Mouse (Mus musculus) CH12.LX (cell line): Measurements from ENCODE around the gene Ube4b. TPM values are rescaled to one million over a fixed set of nuclear protein-coding genes. Genes with fewer than 3 reads are reported as not detected.

Source experiments
- DNase-seq: peaks from one replicate; pipeline ENCODE4 v3.0.0-alpha.2; 2013; ENCODE audit errors: extremely low read depth
- H3K27ac ChIP-seq: 2 replicates; pipeline ENCODE4 v1.5.1; 2012; ENCODE audit warnings: low read depth, mild to moderate bottlenecking, control low read depth, moderate library complexity; ENCODE audit not compliant: insufficient read depth
- H3K27me3 ChIP-seq: replicated peaks from 2 replicates; pipeline ENCODE3; 2012; ENCODE audit warnings: inconsistent platforms
- H3K36me3 ChIP-seq, 2 experiments: replicated peaks in 1 of 2; 2 replicates each; pipeline versions ENCODE3 to v1.6.1; 2012; ENCODE audit warnings: inconsistent platforms in 1 of 2, low read length in 1 of 2, mild to moderate bottlenecking in 1 of 2, mixed read lengths in 1 of 2, moderate library complexity in 1 of 2; ENCODE audit not compliant: control insufficient read depth in 1 of 2, insufficient read depth in 1 of 2
- H3K4me1 ChIP-seq, 2 experiments: 2 replicates each; pipeline ENCODE4 v1.6.1; 2012; ENCODE audit warnings: inconsistent platforms in 1 of 2, moderate library complexity in 1 of 2; ENCODE audit not compliant: insufficient read depth in 2 of 2, control insufficient read depth in 1 of 2
- H3K4me2 ChIP-seq: 2 replicates; pipeline ENCODE4 v1.6.1; 2012; ENCODE audit warnings: low read depth, mild to moderate bottlenecking, control low read depth; ENCODE audit not compliant: poor library complexity, insufficient read depth, severe bottlenecking
- H3K4me3 ChIP-seq, 3 experiments: fragments of 150-350 bp in 1 of 3; sonication (generic) in 1 of 3; replicated peaks in 1 of 3; 2 replicates each; pipeline versions ENCODE3 to v1.5.1; 2011 to 2012; ENCODE audit warnings: low read depth in 2 of 3, low read length in 2 of 3, mild to moderate bottlenecking in 2 of 3, moderate library complexity in 2 of 3, control low read depth in 1 of 3, improper control_type of control experiment in 1 of 3, inconsistent platforms in 1 of 3, mixed read lengths in 1 of 3; ENCODE audit not compliant: poor library complexity in 1 of 3
- H3K79me2 ChIP-seq: replicated peaks from 2 replicates; pipeline ENCODE4 v1.6.1; 2012; ENCODE audit warnings: mild to moderate bottlenecking, moderate library complexity; ENCODE audit not compliant: control insufficient read depth, poor library complexity, insufficient read depth, severe bottlenecking; ENCODE audit errors: extremely low read depth
- H3K9ac ChIP-seq: 2 replicates; pipeline ENCODE4 v1.6.1; 2012; ENCODE audit warnings: low read depth, mild to moderate bottlenecking, control low read depth, moderate library complexity; ENCODE audit not compliant: insufficient read depth
- H3K9me3 ChIP-seq: replicated peaks from 2 replicates; pipeline ENCODE3; 2012; ENCODE audit warnings: low read length, inconsistent platforms, mixed read lengths
- CHD1 ChIP-seq: IDR thresholded peaks from 2 replicates; pipeline ENCODE4 v1.6.1; 2012; ENCODE audit warnings: low read depth, low read length, improper control_type of control experiment, inconsistent platforms
- CHD2 ChIP-seq: IDR thresholded peaks from 2 replicates; pipeline ENCODE4 v1.6.1; 2011; ENCODE audit warnings: low read length, improper control_type of control experiment
- CTCF ChIP-seq, 2 experiments: IDR thresholded peaks in 1 of 2; conservative IDR thresholded peaks in 1 of 2; 2 replicates each; pipeline ENCODE4 v1.5.1; 2011 to 2012; ENCODE audit warnings: low read depth in 2 of 2, low read length in 2 of 2, improper control_type of control experiment in 1 of 2, inconsistent platforms in 1 of 2, mild to moderate bottlenecking in 1 of 2, moderate library complexity in 1 of 2
- E2F4 ChIP-seq: IDR thresholded peaks from 2 replicates; pipeline ENCODE4 v1.6.1; 2011; ENCODE audit warnings: low read depth, low read length, improper control_type of control experiment; ENCODE audit not compliant: insufficient replicate concordance
- MAX ChIP-seq: IDR thresholded peaks from 2 replicates; pipeline ENCODE4 v1.6.1; 2011; ENCODE audit warnings: low read length, improper control_type of control experiment
- MEF2A ChIP-seq: IDR thresholded peaks from 2 replicates; pipeline ENCODE4 v1.6.1; 2014; ENCODE audit warnings: low read depth, mild to moderate bottlenecking, inconsistent platforms, low read length, improper control_type of control experiment, borderline replicate concordance
- NELFE ChIP-seq: IDR thresholded peaks from 2 replicates; pipeline ENCODE4 v1.6.1; 2011; ENCODE audit warnings: low read depth, low read length, improper control_type of control experiment
- PAX5 ChIP-seq: IDR thresholded peaks from 2 replicates; pipeline ENCODE4 v1.6.1; 2012; ENCODE audit warnings: low read length, inconsistent platforms, mixed read lengths
- POLR2AphosphoS2 ChIP-seq: IDR thresholded peaks from 2 replicates; pipeline ENCODE4 v1.6.1; 2011; ENCODE audit warnings: low read depth, low read length, improper control_type of control experiment
- RAD21 ChIP-seq: IDR thresholded peaks from 2 replicates; pipeline ENCODE4 v1.6.1; 2011; ENCODE audit warnings: low read depth, mild to moderate bottlenecking, low read length, improper control_type of control experiment, moderate library complexity
- USF2 ChIP-seq: conservative IDR thresholded peaks from 2 replicates; pipeline ENCODE4 v1.6.1; 2011; ENCODE audit warnings: low read depth, low read length, improper control_type of control experiment
- ZMIZ1 ChIP-seq: IDR thresholded peaks from 2 replicates; pipeline ENCODE4 v1.6.1; 2012; ENCODE audit warnings: low read depth, mild to moderate bottlenecking, inconsistent platforms, low read length, improper control_type of control experiment
- dilution Hi-C: fragments of 300-500 bp; cut with MboI; formaldehyde crosslinking; loops from 2 replicates; pipeline ENCODE4 v1.14.3; 2020; ENCODE audit warnings: low sequenced_read_pairs; ENCODE audit not compliant: extremely low pct_unique_long_range_greater_than_20kb, extremely low pct_ligation_motif_present
- in situ Hi-C: fragments of 300-500 bp; cut with MboI; formaldehyde crosslinking; loops from 3 replicates; pipeline ENCODE4 v1.14.3; 2019; ENCODE audit warnings: low sequenced_read_pairs, low pct_ligation_motif_present, low pct_unique_long_range_greater_than_20kb, mixed read lengths
- polyA plus RNA-seq: library from polyadenylated mRNA; unstranded; fragments of >175 nt; gene quantifications from 2 replicates; pipeline ENCODE4 v1.2.1, GENCODE M21; 2012; ENCODE audit warnings: low read depth; ENCODE audit not compliant: insufficient read length
- total RNA-seq, 2 experiments: library from RNA; depleted of rRNA; stranded (reverse); fragments of 300-350 nt in 1 of 2; fragments of >200 nt in 1 of 2; gene quantifications; 2 replicates each; pipeline ENCODE4 v1.2.3; 2012 to 2014

Ube4b gene
- total and polyA plus RNA-seq, 3 experiments = 13.1 to 60.0 (median 41.6) TPM

DNA sequence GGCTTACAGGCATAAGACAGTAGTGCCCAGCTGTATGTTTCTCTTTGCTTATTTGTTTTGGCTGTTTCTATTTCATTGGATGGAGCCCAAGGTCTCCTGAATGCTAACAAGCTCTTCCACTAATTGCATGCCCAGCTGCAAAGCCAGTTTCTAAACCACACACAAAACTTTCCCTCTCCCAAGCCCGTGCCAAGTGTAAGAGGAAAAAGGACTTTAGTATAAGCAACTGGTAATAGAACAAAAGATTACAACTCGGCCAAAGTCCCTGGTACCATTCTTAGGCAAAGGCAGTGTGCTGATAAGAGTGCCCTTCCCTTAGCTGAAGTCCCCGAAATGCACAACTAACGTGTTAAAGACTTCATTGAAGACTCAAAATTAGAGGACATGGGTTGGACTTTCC, 34.2 kb downstream of the Ube4b start:
- no peaks in the 10 kb centered on the region for H3K27me3 ChIP-seq
- H3K27ac ChIP-seq = no peak overlapping the region
- no peak overlapping the region for H3K4me2 ChIP-seq
- peaks cover 34 to 85% of the 10 kb centered on the region in 2 experiments for H3K36me3 ChIP-seq
- no peak overlapping the region for H3K4me3 ChIP-seq
- TF ChIP-seq RAD21 = no peak
- TF ChIP-seq USF2 = no peak
- DNase-seq = no peak
- no peaks in the 10 kb centered on the region for H3K9me3 ChIP-seq
- no peak overlapping the region for H3K9ac ChIP-seq
- dilution Hi-C loops (no loop called here), in situ Hi-C loops (no loop called here)
- peaks cover 0 to 35% of the 10 kb centered on the region in 2 experiments; a peak in 2 of 4 replicates for H3K4me1 ChIP-seq
- H3K79me2 ChIP-seq = peaks cover 3% of the 10 kb centered on the region; the same call in 1 of the 2 replicates

- Histone ChIP-seq H3K9me3 (no peaks in the 10 kb centered on the region), H3K36me3 (peaks cover 66 to 96% of the 10 kb centered on the region in 2 experiments), H3K4me1 (no peaks in the 10 kb centered on the region)
Observed at GRCm38 (mm10) chr4:149381001-149381400, 45.5 kb downstream of the Ube4b start.

GRCm38 (mm10) chr4:149379881-149380280, 46.7 kb downstream of the Ube4b start:
- H3K4me1 ChIP-seq = no peaks in the 10 kb centered on the region
- no peak overlapping the region for H3K9ac ChIP-seq
- H3K27me3 ChIP-seq = no peaks in the 10 kb centered on the region
- H3K79me2 ChIP-seq = no peaks in the 10 kb centered on the region
- H3K9me3 ChIP-seq = no peaks in the 10 kb centered on the region
- peaks cover 67 to 96% of the 10 kb centered on the region in 2 experiments for H3K36me3 ChIP-seq
- dilution Hi-C loops = no loop called here
- TF ChIP-seq PAX5 (no peak), MAX (no peak), USF2 (no peak), CHD1 (no peak), POLR2AphosphoS2 (no peak), CHD2 (no peak), MEF2A (no peak), CTCF (conservative IDR thresholded peaks at IDR 0.05 in 1 of 2, IDR thresholded peaks at IDR 0.05 in 1 of 2; ENCODE audit: low read depth in 2 of 2, low read length in 2 of 2) (no peak), RAD21 (no peak)
- TF ChIP-seq, all 38 proteins: peak for 0
- no peak overlapping the region for H3K4me3 ChIP-seq
- no peak for DNase-seq
- in situ Hi-C loops = no loop called here
- no peak overlapping the region for H3K27ac ChIP-seq
- no peak overlapping the region for H3K4me2 ChIP-seq

More at GRCm38 (mm10) chr4:149381001-149381400, 45.5 kb downstream of the Ube4b start:
- dilution Hi-C loops = no loop called here
- H3K4me2 ChIP-seq = no peak overlapping the region
- H3K79me2 ChIP-seq = no peaks in the 10 kb centered on the region
- in situ Hi-C loops = no loop called here
- DNase-seq = no peak
- H3K4me3 ChIP-seq = no peak overlapping the region
- H3K9ac ChIP-seq = no peak overlapping the region
- no peaks in the 10 kb centered on the region for H3K27me3 ChIP-seq
- H3K27ac ChIP-seq = no peak overlapping the region
- TF ChIP-seq ZMIZ1 (no peak), CHD1 (no peak), NELFE (no peak), E2F4 (no peak), MEF2A (no peak), CHD2 (no peak)
